Mouse (Mus musculus) myocyte (in vitro differentiated cells): Measurements from ENCODE around the gene Kmt2d.

Experiments
- CEBPB ChIP-seq: IDR thresholded peaks from 2 replicates; pipeline ENCODE4 v1.6.1; 2011; ENCODE audit warnings: mild to moderate bottlenecking, moderate library complexity; ENCODE audit not compliant: poor library complexity, insufficient read depth, severe bottlenecking
- MAX ChIP-seq: IDR thresholded peaks from one replicate; pipeline ENCODE4 v1.6.1; 2011; ENCODE audit warnings: low read depth, mild to moderate bottlenecking, control low read depth
- MYOD1 ChIP-seq, 3 experiments: IDR thresholded peaks; one replicate each; pipeline ENCODE4 v1.6.1; 2011; ENCODE audit warnings: control low read depth in 2 of 3, low read depth in 2 of 3, mild to moderate bottlenecking in 2 of 3, moderate library complexity in 1 of 3; ENCODE audit not compliant: insufficient read length in 2 of 3, control insufficient read depth in 1 of 3
- MYOG ChIP-seq, 3 experiments: IDR thresholded peaks; one replicate each; pipeline ENCODE4 v1.6.1; 2011; ENCODE audit warnings: control low read depth in 2 of 3, low read depth in 2 of 3, mild to moderate bottlenecking in 2 of 3; ENCODE audit not compliant: insufficient read length in 2 of 3, control insufficient read depth in 1 of 3, insufficient read depth in 1 of 3
- POLR2A ChIP-seq: IDR thresholded peaks from one replicate; pipeline ENCODE4 v1.6.1; 2011; ENCODE audit warnings: low read depth, mild to moderate bottlenecking, control low read depth, moderate library complexity; ENCODE audit not compliant: insufficient read length
- POLR2AphosphoS2 ChIP-seq: IDR thresholded peaks from one replicate; pipeline ENCODE4 v1.6.1; 2011; ENCODE audit warnings: low read depth, control low read depth; ENCODE audit not compliant: insufficient read length
- REST ChIP-seq: IDR thresholded peaks from one replicate; pipeline ENCODE4 v1.6.1; 2011; ENCODE audit warnings: mild to moderate bottlenecking, control low read depth, moderate library complexity; ENCODE audit not compliant: insufficient read depth, insufficient read length
- SRF ChIP-seq: IDR thresholded peaks from one replicate; pipeline ENCODE4 v1.6.1; 2011; ENCODE audit warnings: low read depth; ENCODE audit not compliant: control insufficient read depth, insufficient read length
- TCF12 ChIP-seq: IDR thresholded peaks from one replicate; pipeline ENCODE4 v1.6.1; 2011; ENCODE audit warnings: mild to moderate bottlenecking, control low read depth; ENCODE audit not compliant: poor library complexity, insufficient read depth, severe bottlenecking
- TCF3 ChIP-seq: IDR thresholded peaks from one replicate; pipeline ENCODE4 v1.6.1; 2011; ENCODE audit warnings: low read depth, control low read depth; ENCODE audit not compliant: insufficient read length
- USF1 ChIP-seq: IDR thresholded peaks from one replicate; pipeline ENCODE4 v1.6.1; 2011; ENCODE audit warnings: low read depth, mild to moderate bottlenecking, control low read depth, moderate library complexity

- TF ChIP-seq MAX = no peak
- no peak for TF ChIP-seq USF1
- TF ChIP-seq POLR2A = no peak
- TF ChIP-seq POLR2AphosphoS2 = no peak
- no peak for TF ChIP-seq REST
- TF ChIP-seq MYOD1 (IDR thresholded peaks at IDR 0.05; ENCODE audit: control insufficient read depth in 1 of 3, insufficient read length in 2 of 3, low read depth in 2 of 3) = no peak
- no peak for TF ChIP-seq CEBPB
- TF ChIP-seq MYOG (IDR thresholded peaks at IDR 0.05; ENCODE audit: control insufficient read depth in 1 of 3, insufficient read depth in 1 of 3, insufficient read length in 2 of 3, low read depth in 2 of 3) = no peak
- no peak for TF ChIP-seq TCF3
- TF ChIP-seq TCF12 = no peak
- TF ChIP-seq SRF = no peak
Observed at GRCm38 (mm10) chr15:98881656-98882008, 10.6 kb upstream of the Kmt2d start.
